21 mouse cellular contexts compared by ENCODE assay signal in genomic region chr9:31449145-31449772, GRCm38 (mm10). TPM values are rescaled to one million over a fixed set of nuclear protein-coding genes. Genes with fewer than 3 reads are reported as not detected.
"Had no signal": no experiment of that assay in that cellular context is flagged by ENCODE, and none has a peak within 500 bp of the region (broad histone marks: within the 10 kb centered on the region; RNA-seq: fewer than 3 reads in every experiment).

No protein-coding gene starts in this region.

- H3K4me3 ChIP-seq: layer of hippocampus, adult 2 months; left cerebral cortex, adult 2 months; limb, embryonic 10.5 days; liver, embryonic 15.5 days; midbrain, embryonic 10.5 days; myocyte; neural tube, embryonic 15.5 days had no signal

- H3K9ac ChIP-seq: liver, embryonic 15.5 days; neural tube, embryonic 15.5 days had no signal

- H3K9me3 ChIP-seq: limb, embryonic 10.5 days; liver, embryonic 15.5 days; midbrain, embryonic 10.5 days; neural tube, embryonic 15.5 days had no signal

- H3K27ac ChIP-seq: layer of hippocampus, adult 2 months; left cerebral cortex, adult 2 months; limb, embryonic 10.5 days; liver, embryonic 15.5 days; midbrain, embryonic 10.5 days; neural tube, embryonic 15.5 days had no signal

- DNase-seq: kidney, postnatal 25 days; lung, adult 2 months; lung, postnatal 36 days; midbrain, embryonic 14.5 days; right cerebral cortex, adult 18-20 months; spleen, adult 18-20 months; thymus, postnatal 36 days had no signal

- ATAC-seq: lung, postnatal 0 days had no signal

- H3K27me3 ChIP-seq: liver, embryonic 15.5 days; neural tube, embryonic 15.5 days had no signal

- H3K4me1 ChIP-seq: liver, embryonic 15.5 days; midbrain, embryonic 10.5 days; neural tube, embryonic 15.5 days had no signal

- H3K36me3 ChIP-seq: limb, embryonic 10.5 days; liver, embryonic 15.5 days; midbrain, embryonic 10.5 days; neural tube, embryonic 15.5 days had no signal

- H3K4me2 ChIP-seq: liver, embryonic 11.5 days; liver, embryonic 15.5 days; neural tube, embryonic 15.5 days had no signal

RNA-seq across cellular contexts. Expression of gene Tmem45b, which starts 15.0 kb away (rescaled TPM):
- total RNA-seq: layer of hippocampus, adult 2 months; layer of hippocampus, postnatal 14 days; left cerebral cortex, adult 2 months; left cerebral cortex, postnatal 14 days; megakaryocyte, adult 5-6 weeks had no signal
- polyA plus RNA-seq: limb, embryonic 10.5 days; limb, embryonic 14.5 days; liver, embryonic 11.5 days; midbrain, embryonic 10.5 days; myocyte; neural tube, embryonic 11.5 days had no signal
